Mouse (Mus musculus): ENCODE data around the gene Prdm11. TPM values are rescaled to one million over a fixed set of nuclear protein-coding genes. Genes with fewer than 3 reads are reported as not detected.

Prdm11 gene
- total RNA-seq, 1 experiment = 3.7 TPM

DNA sequence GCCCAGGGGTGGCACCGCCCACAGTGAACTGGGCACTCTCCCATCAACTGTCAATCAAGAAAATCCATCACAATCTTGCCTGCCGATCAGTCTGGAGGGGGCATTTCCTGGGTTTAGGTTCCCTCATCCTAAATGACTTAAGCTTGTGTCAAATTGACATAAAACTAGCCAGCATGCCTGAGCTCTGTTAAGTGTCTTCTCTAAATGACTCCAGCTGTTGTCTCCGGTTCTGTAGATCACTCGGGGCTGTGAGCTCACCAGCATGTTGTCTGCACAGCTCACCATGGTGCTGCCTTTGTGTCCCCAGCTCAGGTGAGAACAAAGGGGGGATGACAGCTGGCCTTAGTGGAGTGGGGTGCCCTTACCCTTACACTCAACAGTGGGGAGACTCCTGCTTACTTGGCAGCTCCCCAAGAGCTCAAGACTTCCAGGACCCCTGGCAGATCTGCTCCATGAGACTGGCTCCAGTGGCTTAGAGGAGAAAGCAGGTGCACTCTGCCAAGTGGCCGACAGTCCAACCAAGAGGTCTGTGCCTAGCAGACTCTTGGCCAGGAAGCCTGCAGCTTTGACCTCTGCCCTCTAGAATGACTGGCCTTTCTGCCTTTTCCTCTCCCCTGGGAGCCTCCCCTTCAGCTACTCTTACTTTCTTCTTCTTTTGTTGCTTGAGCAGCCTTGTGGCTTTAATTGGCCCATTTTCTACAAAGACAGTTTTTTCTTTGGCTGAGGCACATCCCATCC lies 35.1 kb upstream of the Prdm11 start:
- H3K9me3 ChIP-seq (ENCODE audit: control insufficient read depth, insufficient read depth, low read depth, low read length) = no peaks in the 10 kb centered on the region
- no peak overlapping the region for H3K4me3 ChIP-seq (ENCODE audit: insufficient read depth in 1 of 2, low read depth in 1 of 2, low read length in 2 of 2, poor library complexity in 1 of 2, severe bottlenecking in 1 of 2)
- H3K9ac ChIP-seq (ENCODE audit: insufficient read depth, low read depth, low read length, poor library complexity, severe bottlenecking) = no peak overlapping the region
- in situ Hi-C loops (cut with MboI; ENCODE audit: low sequenced_read_pairs in 2 of 2, unreplicated experiment in 2 of 2) = no loop called here
- H3K36me3 ChIP-seq (ENCODE audit: control insufficient read depth, insufficient read depth, low read length, poor library complexity, severe bottlenecking) = no peaks in the 10 kb centered on the region
- no peak for DNase-seq (ENCODE audit: low read depth, low spot score)
- no peaks in the 10 kb centered on the region for H3K4me1 ChIP-seq (ENCODE audit: control insufficient read depth in 2 of 2, insufficient read depth in 2 of 2, low read length in 2 of 2, poor library complexity in 1 of 2)
- H3K27ac ChIP-seq (ENCODE audit: insufficient read depth, low read depth, low read length, poor library complexity, severe bottlenecking) = no peak overlapping the region
- no peak for TF ChIP-seq ZC3H11A (IDR thresholded peaks at IDR 0.05; ENCODE audit: borderline replicate concordance, low read depth, low read length)
- TF ChIP-seq MAFK (IDR thresholded peaks at IDR 0.05; ENCODE audit: insufficient read depth, low read depth, low read length) = no peak
- TF ChIP-seq CHD2 (IDR thresholded peaks at IDR 0.05; ENCODE audit: low read depth, low read length) = no peak
- no peak for TF ChIP-seq ZNF384 (IDR thresholded peaks at IDR 0.05; ENCODE audit: low read depth, low read length)
- no peak for TF ChIP-seq HCFC1 (IDR thresholded peaks at IDR 0.05; ENCODE audit: borderline replicate concordance, insufficient read depth, low read length)

DNA sequence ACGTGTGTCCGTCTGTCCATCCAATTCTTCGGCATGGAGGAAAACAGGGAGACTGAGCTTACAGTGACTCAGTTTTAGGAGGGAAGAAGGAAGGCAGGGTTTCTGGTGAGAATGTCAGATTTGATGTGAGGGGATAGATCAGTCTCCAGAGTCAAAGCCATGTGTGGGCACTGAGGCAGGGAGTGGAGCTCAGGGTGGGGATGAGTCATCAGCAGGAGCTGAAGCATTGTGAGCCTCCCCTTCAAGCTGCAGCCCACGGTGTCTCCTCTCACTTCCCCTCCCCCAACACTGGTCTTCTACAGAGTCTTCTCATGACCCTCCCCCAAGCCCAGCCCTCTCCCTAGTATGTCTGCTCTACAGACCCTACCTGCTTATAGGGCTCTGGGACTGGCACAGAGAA lies 33.4 kb upstream of the Prdm11 start:
- no peak for TF ChIP-seq ZNF384 (IDR thresholded peaks at IDR 0.05; ENCODE audit: low read depth, low read length)
- no peak for TF ChIP-seq HCFC1 (IDR thresholded peaks at IDR 0.05; ENCODE audit: borderline replicate concordance, insufficient read depth, low read length)
- no peak for TF ChIP-seq CHD2 (IDR thresholded peaks at IDR 0.05; ENCODE audit: low read depth, low read length)
- TF ChIP-seq MAFK (IDR thresholded peaks at IDR 0.05; ENCODE audit: insufficient read depth, low read depth, low read length) = no peak
- TF ChIP-seq ZC3H11A (IDR thresholded peaks at IDR 0.05; ENCODE audit: borderline replicate concordance, low read depth, low read length) = no peak

DNA sequence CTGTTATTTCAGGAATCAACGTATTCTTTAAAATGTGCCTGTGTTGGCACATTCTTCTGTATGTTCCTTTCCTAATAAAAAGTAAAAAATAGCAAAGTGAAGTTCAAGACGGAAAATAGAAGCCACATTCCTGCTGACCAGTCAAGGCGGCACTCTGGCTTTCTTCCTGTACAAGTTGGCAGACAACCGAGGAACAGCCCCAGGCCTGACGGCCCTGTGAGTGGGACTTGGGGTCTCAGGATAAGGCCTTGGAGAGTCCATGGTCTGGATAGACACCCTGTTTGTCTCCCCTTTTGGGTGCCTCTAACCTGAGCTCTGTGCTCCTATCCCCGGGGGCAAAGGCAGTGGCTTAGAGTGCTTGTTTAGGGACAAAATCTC lies 30.6 kb upstream of the Prdm11 start:
- Histone ChIP-seq H3K4me1 (ENCODE audit: control insufficient read depth in 2 of 2, insufficient read depth in 2 of 2, low read length in 2 of 2, poor library complexity in 1 of 2) (no peaks in the 10 kb centered on the region), H3K4me3 (ENCODE audit: insufficient read depth in 1 of 2, low read depth in 1 of 2, low read length in 2 of 2, poor library complexity in 1 of 2, severe bottlenecking in 1 of 2) (no peak overlapping the region), H3K9me3 (ENCODE audit: control insufficient read depth, insufficient read depth, low read depth, low read length) (no peaks in the 10 kb centered on the region), H3K9ac (ENCODE audit: insufficient read depth, low read depth, low read length, poor library complexity, severe bottlenecking) (no peak overlapping the region), H3K36me3 (ENCODE audit: control insufficient read depth, insufficient read depth, low read length, poor library complexity, severe bottlenecking) (no peaks in the 10 kb centered on the region), H3K27ac (ENCODE audit: insufficient read depth, low read depth, low read length, poor library complexity, severe bottlenecking) (no peak overlapping the region)
- TF ChIP-seq HCFC1 (IDR thresholded peaks at IDR 0.05; ENCODE audit: borderline replicate concordance, insufficient read depth, low read length) (no peak), ZC3H11A (IDR thresholded peaks at IDR 0.05; ENCODE audit: borderline replicate concordance, low read depth, low read length) (no peak), MAFK (IDR thresholded peaks at IDR 0.05; ENCODE audit: insufficient read depth, low read depth, low read length) (no peak), CHD2 (IDR thresholded peaks at IDR 0.05; ENCODE audit: low read depth, low read length) (no peak), ZNF384 (IDR thresholded peaks at IDR 0.05; ENCODE audit: low read depth, low read length) (no peak)
- no peak for DNase-seq (ENCODE audit: low read depth, low spot score)
- in situ Hi-C loops (cut with MboI; ENCODE audit: low sequenced_read_pairs in 2 of 2, unreplicated experiment in 2 of 2) = no loop called here

More for the DNA sequence above, 33.4 kb upstream of the Prdm11 start:
- Histone ChIP-seq H3K4me3 (ENCODE audit: insufficient read depth in 1 of 2, low read depth in 1 of 2, low read length in 2 of 2, poor library complexity in 1 of 2, severe bottlenecking in 1 of 2) (no peak overlapping the region), H3K9me3 (ENCODE audit: control insufficient read depth, insufficient read depth, low read depth, low read length) (no peaks in the 10 kb centered on the region), H3K4me1 (ENCODE audit: control insufficient read depth in 2 of 2, insufficient read depth in 2 of 2, low read length in 2 of 2, poor library complexity in 1 of 2) (no peaks in the 10 kb centered on the region), H3K36me3 (ENCODE audit: control insufficient read depth, insufficient read depth, low read length, poor library complexity, severe bottlenecking) (no peaks in the 10 kb centered on the region), H3K9ac (ENCODE audit: insufficient read depth, low read depth, low read length, poor library complexity, severe bottlenecking) (no peak overlapping the region), H3K27ac (ENCODE audit: insufficient read depth, low read depth, low read length, poor library complexity, severe bottlenecking) (no peak overlapping the region)
- no peak for DNase-seq (ENCODE audit: low read depth, low spot score)
- in situ Hi-C loops (cut with MboI; ENCODE audit: low sequenced_read_pairs in 2 of 2, unreplicated experiment in 2 of 2) = no loop called here

DNA sequence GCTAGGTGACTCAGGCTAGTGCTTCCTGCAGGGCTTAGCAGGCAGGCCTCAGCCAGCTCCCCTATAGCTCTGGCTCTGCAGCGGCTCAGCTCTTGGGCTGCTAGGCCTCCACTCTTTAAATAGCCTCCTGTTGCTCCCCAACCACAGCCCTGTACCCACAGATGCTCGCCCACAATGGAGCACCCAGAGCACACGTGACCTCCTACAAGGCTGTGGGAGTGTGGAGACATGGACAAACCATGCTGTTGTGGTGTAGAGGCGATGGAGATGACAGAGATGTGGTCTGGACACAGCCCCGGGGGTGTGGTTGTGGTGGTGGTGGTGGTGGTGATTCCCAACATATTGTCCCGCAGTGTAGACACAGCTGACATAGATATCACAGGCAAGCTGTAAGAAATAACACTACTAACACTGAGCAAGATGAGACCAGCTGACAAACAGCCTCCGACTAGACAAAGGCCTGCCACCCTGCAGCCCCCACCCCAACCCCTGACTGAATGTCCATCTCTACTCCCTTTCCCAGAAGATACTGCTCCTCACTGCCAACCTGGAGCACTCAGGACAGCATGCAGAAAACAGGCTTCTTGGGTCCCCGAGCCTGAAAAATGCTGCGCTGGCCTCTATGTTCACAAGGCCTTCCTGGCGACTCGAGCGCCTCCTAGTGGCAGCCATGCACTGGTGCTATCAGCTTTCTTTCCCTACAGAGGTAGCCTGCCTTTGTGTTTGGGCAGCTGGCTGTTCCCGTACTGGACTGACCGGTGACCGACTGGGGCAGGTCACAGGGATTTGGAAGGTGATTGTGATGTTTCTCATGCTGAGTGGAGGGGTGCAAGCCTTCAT lies 30.0 kb upstream of the Prdm11 start:
- in situ Hi-C loops (cut with MboI; ENCODE audit: low sequenced_read_pairs in 2 of 2, unreplicated experiment in 2 of 2) = no loop called here
- Histone ChIP-seq H3K9me3 (ENCODE audit: control insufficient read depth, insufficient read depth, low read depth, low read length) (no peaks in the 10 kb centered on the region), H3K36me3 (ENCODE audit: control insufficient read depth, insufficient read depth, low read length, poor library complexity, severe bottlenecking) (no peaks in the 10 kb centered on the region), H3K27ac (ENCODE audit: insufficient read depth, low read depth, low read length, poor library complexity, severe bottlenecking) (no peak overlapping the region), H3K4me3 (ENCODE audit: insufficient read depth in 1 of 2, low read depth in 1 of 2, low read length in 2 of 2, poor library complexity in 1 of 2, severe bottlenecking in 1 of 2) (no peak overlapping the region), H3K4me1 (ENCODE audit: control insufficient read depth in 2 of 2, insufficient read depth in 2 of 2, low read length in 2 of 2, poor library complexity in 1 of 2) (no peaks in the 10 kb centered on the region), H3K9ac (ENCODE audit: insufficient read depth, low read depth, low read length, poor library complexity, severe bottlenecking) (no peak overlapping the region)
- TF ChIP-seq MAFK (IDR thresholded peaks at IDR 0.05; ENCODE audit: insufficient read depth, low read depth, low read length) (peak; percentile 88), CHD2 (IDR thresholded peaks at IDR 0.05; ENCODE audit: low read depth, low read length) (no peak), HCFC1 (IDR thresholded peaks at IDR 0.05; ENCODE audit: borderline replicate concordance, insufficient read depth, low read length) (no peak), ZNF384 (IDR thresholded peaks at IDR 0.05; ENCODE audit: low read depth, low read length) (no peak), ZC3H11A (IDR thresholded peaks at IDR 0.05; ENCODE audit: borderline replicate concordance, low read depth, low read length) (peak; percentile 34; the same call in 1 of the 2 replicates)
- DNase-seq (ENCODE audit: low read depth, low spot score) = peak; percentile 59

All from ES-E14 (cell line).